Mouse (Mus musculus): ENCODE measurements around the gene Cabp7.

- TF ChIP-seq EP300 (IDR thresholded peaks at IDR 0.05; ENCODE audit: low read length) (no peak), CTCF (conservative IDR thresholded peaks at IDR 0.05 in 1 of 2, IDR thresholded peaks at IDR 0.05 in 1 of 2; ENCODE audit: low read depth in 2 of 2, low read length in 2 of 2) (no peak), POLR2A (IDR thresholded peaks at IDR 0.05; ENCODE audit: low read depth, low read length) (no peak), USF1 (IDR thresholded peaks at IDR 0.05; ENCODE audit: low read depth, low read length) (no peak), TBP (conservative IDR thresholded peaks at IDR 0.05; ENCODE audit: low read depth, low read length) (no peak), MAZ (IDR thresholded peaks at IDR 0.05; ENCODE audit: low read depth, low read length) (no peak)
Measured at GRCm38 (mm10) chr11:4691213-4691612, 55.4 kb downstream of the Cabp7 start.
